Mouse (Mus musculus) thymus, postnatal 36 days (tissue): ENCODE data around the gene Kxd1.

Experiments used
- DNase-seq, 2 experiments: peaks; one replicate each; pipeline ENCODE4 v3.0.0; 2022; ENCODE audit warnings: mixed read lengths in 2 of 2

Kxd1 gene

GRCm38 (mm10) chr8:70527512-70528181 lies at the start of gene Kxd1, which contains the start of gene Fkbp8:
Gene Kxd1, minus strand, starts transcription at chr8:70527956.
Gene Fkbp8, plus strand, starts transcription at chr8:70527724.
- DNase-seq: peak; percentile 98 to 99

- no peak for DNase-seq
Measured at GRCm38 (mm10) chr8:70577207-70577606, 49.5 kb upstream of the Kxd1 start.

GRCm38 (mm10) chr8:70574915-70575314 lies 47.2 kb upstream of the Kxd1 start:
- DNase-seq: no peak

GRCm38 (mm10) chr8:70574302-70574701 lies 46.5 kb upstream of the Kxd1 start:
- no peak for DNase-seq

GRCm38 (mm10) chr8:70570990-70571389 lies 43.2 kb upstream of the Kxd1 start:
- DNase-seq: no peak

- no peak for DNase-seq
Measured at GRCm38 (mm10) chr8:70570360-70570759, 42.6 kb upstream of the Kxd1 start.

- peak; percentile 36 to 51 for DNase-seq
Measured at GRCm38 (mm10) chr8:70565561-70565960, 37.8 kb upstream of the Kxd1 start.

GRCm38 (mm10) chr8:70564696-70565235 lies 37.0 kb upstream of the Kxd1 start:
- no peak for DNase-seq

- no peak for DNase-seq
Measured at GRCm38 (mm10) chr8:70563763-70564387, 36.1 kb upstream of the Kxd1 start.

- DNase-seq: no peak
Measured at GRCm38 (mm10) chr8:70562802-70563201, 35.0 kb upstream of the Kxd1 start.

- no peak for DNase-seq
Measured at GRCm38 (mm10) chr8:70561809-70562535, 34.2 kb upstream of the Kxd1 start.

- DNase-seq: no peak
Measured at GRCm38 (mm10) chr8:70561357-70561756, 33.6 kb upstream of the Kxd1 start.

GRCm38 (mm10) chr8:70560564-70560963 lies 32.8 kb upstream of the Kxd1 start:
- DNase-seq: no peak

GRCm38 (mm10) chr8:70560096-70560495 lies 32.3 kb upstream of the Kxd1 start:
- peak; percentile 36 to 56 for DNase-seq

GRCm38 (mm10) chr8:70558983-70559382 lies 31.2 kb upstream of the Kxd1 start:
- no peak for DNase-seq

GRCm38 (mm10) chr8:70558334-70558733 lies 30.6 kb upstream of the Kxd1 start:
- peak; percentile 71 to 79 for DNase-seq

- DNase-seq: peak in 1 of 2 experiments; percentile 49
Measured at GRCm38 (mm10) chr8:70555079-70555747, 27.5 kb upstream of the Kxd1 start.

- no peak for DNase-seq
Measured at GRCm38 (mm10) chr8:70553740-70554139, 26.0 kb upstream of the Kxd1 start.

GRCm38 (mm10) chr8:70552836-70553235 lies 25.1 kb upstream of the Kxd1 start:
- DNase-seq: no peak

- no peak for DNase-seq
Measured at GRCm38 (mm10) chr8:70551558-70552161, 23.9 kb upstream of the Kxd1 start.

- DNase-seq: no peak
Measured at GRCm38 (mm10) chr8:70549412-70550184, 21.8 kb upstream of the Kxd1 start.

- no peak for DNase-seq
Measured at GRCm38 (mm10) chr8:70547762-70548161, 20.0 kb upstream of the Kxd1 start.
